Mouse (Mus musculus) frontal cortex, adult 2 months (tissue): ENCODE results near the gene Umod. TPM values are rescaled to one million over a fixed set of nuclear protein-coding genes. Genes with fewer than 3 reads are reported as not detected.

ENCODE experiments used
- DNase-seq, 2 experiments: peaks; one replicate each; pipeline ENCODE4 v3.0.0; 2022; ENCODE audit warnings: low spot score in 1 of 2; ENCODE audit errors: extremely low spot score in 1 of 2
- polyA plus RNA-seq: library from polyadenylated mRNA; depleted of rRNA; stranded (reverse); fragments of >200 nt; gene quantifications from 2 replicates; pipeline ENCODE4 v1.2.3, GENCODE M21; 2012; rRNA removed

Gene Umod
- polyA plus RNA-seq = not detected in 2 replicates

DNA sequence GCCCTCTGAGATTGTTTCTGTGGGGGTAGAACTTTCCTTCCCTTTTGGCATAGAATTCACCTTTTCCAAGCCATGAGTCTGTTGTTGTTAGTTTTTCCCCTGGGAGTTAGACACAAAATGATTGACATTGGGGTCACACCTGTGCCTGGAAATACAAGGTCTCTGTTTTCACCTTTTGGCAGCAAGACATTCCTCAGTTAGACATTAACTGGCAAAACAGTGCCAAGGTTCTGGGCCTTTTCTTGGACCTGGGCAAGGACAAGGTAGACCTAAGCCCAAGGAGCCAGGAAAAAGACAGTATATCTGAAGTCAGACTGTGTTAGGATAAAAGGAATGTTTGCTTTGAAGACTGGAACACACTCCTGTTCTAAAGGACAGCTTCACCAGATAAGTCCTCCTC is at the start of gene Umod:
Gene Umod, minus strand, starts transcription at position 27 of the 400 bp plus-strand sequence.
- DNase-seq = no peak

DNA sequence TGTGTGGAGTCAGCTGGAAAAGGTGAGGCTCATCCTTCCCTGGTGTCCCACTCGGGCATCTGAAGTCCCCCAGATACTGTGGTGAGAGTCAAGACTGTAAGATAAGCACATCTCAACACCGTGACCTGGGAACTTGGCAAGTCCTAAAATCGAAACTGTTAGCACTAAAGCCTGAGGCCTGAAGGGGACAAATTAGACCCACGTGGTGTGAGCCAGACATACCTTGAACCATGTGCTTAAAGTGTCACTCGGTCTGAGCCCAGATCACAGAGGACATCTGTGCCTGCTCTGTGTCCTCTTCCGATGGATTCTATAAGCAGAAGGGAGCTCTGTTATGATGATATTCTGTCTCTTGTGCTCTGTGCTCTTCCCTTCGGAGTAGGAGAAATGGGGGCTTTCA is 49.5 kb upstream of the Umod start:
- DNase-seq = no peak

DNA sequence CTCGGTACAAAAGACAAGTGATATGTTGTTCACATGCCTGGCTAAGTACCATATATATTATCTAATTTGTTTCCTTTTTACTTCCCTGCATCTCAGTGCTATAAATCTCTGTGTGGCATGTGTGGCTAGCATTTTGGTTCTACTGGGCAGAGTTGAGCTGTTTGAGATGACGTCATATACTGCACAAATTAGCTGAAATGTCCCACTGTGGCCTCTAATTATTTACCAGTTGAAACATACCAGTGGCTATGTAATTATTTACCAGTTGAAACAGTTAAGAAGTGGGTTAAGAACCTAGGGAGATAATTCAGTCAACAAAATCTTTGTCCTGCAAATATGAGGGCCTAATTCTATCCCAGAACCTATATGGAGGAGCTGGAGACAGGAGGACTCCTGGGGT is 48.5 kb upstream of the Umod start:
- no peak for DNase-seq

DNA sequence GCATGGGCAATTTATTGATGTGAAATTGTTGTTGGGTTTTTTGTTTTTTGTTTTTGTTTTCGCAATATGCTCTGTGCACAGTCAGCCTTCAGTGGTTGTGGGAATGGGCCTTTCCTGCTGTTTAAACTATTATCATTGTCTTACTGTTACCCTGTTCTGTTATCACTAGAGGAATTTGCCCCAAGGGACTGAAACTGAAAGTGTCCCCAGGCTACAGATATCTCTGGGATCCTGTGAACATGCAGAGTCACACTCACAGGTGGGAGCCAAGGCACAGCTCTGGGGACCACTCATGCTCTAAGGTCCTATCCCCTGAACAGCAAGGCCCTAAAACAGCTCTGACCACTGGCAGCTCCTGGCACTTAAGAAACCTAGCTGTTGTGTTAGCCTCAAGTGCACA is 48.1 kb upstream of the Umod start:
- no peak for DNase-seq

DNA sequence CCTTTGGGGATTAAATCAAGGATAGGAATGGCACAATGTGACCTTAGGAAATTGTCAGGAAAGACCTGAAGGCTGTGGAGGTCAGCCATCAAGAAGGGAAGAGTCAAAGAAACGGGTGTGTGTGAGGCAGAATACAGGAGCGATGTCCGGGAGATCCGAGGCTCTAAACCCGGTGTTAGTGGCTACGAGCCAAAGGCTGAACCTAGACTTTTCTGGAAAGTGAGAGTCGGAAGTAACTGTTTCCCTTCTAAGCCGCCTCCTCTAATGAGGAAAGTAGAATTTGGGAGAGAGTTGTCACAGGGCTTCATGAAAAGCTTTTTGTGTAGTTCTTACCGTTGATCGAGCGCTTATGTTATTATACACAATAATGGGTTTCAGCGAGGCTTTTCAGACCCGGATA is 47.4 kb upstream of the Umod start:
- no peak for DNase-seq

DNA sequence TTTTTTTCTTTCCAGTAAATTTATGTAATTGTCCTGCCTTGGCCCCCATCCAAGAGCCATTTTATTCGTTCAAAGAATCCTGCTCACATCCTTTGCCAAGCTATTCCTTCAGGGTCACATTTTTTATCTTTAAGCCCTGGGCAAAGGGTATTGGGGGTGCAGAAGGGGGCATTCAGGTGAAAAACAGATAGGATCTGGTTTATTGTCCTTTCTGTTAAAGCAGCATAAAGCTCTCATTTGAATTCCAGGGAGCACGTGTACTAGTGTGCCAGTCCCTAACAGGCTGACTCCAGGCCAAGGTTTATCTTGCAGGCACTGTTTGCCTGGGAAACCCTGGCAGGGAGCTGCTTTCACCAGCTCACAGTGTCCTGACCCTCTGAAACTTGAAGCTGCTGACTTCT is 46.8 kb upstream of the Umod start:
- DNase-seq = peak in 1 of 2 experiments; percentile 4

DNA sequence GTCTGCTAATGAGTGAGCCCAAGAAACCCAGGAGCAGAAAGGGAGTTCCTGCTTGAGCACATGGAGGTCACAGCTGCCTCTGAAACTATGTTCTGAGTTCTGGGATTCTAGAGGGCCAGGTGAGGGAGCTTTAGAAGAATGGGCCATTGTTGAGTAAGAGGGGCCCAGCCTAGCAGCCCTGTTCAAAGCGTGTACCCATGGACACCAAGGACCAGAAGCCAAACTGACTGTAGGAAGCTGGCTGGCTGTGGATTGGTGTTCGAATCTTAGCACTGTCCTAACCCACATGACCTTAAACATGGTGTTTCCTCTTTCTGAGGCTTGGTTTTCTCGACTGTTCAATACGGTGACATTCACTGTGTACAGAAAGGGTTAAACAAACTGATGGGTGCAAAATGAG is 44.3 kb upstream of the Umod start, which contains the start of gene Pdilt:
Gene Pdilt, minus strand, starts transcription at position 101 of the 400 bp plus-strand sequence.
- no peak for DNase-seq

DNA sequence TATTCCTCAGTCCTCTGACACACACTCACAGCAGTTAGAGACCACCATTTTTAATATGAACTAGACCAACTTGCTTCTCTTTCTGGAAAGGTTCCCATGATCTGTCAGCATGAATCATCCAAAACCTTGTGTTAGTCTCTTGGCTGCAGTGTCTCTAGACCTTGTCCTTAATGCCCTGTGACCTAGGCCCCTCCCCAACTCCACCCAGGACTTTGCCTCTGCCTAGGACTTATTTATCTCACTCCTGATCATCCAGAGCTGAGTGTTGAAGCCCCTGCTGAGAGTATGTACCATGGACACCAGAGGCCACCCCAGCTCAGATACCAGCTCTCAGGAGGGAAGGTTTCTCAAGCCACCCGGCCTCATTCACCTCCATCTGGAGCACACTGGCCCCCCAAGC is 43.3 kb upstream of the Umod start:
- no peak for DNase-seq

DNA sequence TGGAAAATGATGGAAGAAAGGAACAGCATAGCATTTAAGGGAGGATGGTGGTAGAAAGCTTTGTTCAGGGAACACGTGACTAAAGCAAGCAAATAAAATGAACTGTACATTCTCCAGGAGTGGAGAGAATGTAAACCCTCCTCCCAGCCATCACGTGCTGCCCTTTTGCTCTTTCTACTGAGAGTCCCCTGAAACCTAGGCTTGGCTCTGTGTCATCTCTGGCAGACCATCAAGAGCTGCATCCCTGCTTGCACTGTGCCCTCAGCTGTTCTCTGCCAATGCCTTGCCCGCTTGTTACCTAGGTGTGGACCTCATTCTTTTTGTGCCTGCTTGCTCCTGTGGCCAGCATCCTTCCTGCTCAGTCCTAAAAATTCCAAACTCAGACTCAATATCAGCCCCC is 42.7 kb upstream of the Umod start:
- DNase-seq = no peak

DNA sequence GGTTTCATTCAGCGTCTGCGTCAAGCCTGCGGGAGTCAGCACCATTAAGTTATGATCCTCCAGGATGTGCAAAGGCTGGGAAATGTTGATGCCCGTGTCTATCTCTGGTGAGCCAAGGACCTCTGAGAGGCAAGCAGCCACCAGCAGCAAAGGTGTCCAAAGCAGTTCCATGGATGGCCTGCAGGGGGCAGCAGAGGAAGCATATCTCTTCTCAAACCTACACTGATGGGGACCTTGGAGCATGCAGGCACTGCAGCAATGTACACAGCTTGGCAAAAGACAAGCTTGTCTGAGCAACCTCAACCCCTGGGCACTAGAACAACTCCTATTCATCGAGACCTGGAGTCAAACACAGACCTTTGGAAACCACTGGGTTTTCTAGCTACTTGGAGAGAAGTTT is 40.6 kb upstream of the Umod start:
- peak; percentile 47 to 92 for DNase-seq

DNA sequence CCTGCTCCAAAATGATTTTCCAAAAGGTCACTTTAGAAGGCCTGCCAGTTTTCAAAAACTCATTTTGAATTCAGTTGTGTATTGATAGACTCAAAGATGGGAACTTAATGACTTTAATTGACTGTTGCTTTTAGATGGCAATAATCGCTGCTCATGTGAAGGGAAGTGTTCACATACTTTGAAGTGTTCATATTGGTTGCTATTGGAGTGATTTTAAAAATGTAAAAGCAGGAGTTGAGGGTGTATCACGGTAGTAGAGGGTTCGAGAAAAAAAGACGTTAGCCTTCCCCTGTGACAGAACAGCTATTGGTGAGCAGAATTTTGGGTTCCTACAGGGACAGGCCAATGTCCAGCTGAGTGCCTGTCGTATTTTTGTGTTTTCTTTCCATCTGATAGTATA is 40.1 kb upstream of the Umod start, which contains the start of gene Acsm5:
Gene Acsm5, plus strand, starts transcription at position 301 of the 400 bp plus-strand sequence.
- DNase-seq = no peak

DNA sequence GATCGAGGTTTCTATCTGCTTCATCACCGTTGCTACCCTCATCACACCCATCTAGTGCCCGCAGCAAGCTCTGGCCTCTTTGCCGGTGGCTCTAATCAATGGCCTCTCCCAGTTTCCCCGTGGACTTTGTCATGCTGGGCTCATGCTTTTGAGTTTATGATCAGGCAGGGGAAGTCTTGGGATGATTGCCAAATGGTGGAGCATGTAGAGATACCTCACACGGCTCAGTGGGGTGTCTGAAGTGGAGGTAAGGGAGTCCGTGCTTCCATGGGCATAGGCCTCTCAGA is 37.1 kb upstream of the Umod start:
- no peak for DNase-seq

DNA sequence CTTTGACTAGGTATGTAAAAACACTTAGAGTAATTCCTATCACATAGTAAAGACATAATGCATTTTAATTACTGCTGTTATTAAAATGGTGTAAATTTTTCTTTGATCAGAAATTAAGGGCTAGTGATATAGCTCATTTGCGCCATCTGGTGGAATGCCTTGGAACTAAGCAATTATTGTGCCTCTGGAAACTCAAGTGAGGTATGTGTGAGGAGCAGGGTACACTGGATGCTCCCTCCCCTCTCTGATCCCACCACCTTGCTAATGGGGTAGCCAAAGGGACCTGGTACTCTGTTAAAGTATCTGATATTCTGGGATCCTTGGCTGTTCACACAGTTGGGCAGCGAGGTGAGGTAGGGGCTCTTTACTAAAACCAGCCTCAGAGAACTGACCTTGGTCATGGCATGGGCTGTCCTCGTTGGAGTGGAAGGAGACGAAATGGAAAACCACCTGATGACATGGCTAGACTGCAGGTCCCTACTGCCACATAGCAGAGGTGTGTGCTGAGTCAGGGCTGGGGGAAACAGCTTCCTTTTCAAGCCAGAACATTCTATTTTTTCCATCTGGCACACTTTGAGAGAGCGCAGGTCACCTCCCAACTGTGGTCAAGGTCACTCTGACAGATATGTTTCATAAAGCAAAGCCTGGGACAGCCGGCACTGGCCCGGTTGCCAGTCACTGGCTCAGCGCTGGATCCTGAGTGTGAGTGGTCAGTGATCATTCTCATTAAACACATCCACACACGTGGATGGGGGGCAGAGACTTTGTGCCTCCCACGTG is 36.6 kb upstream of the Umod start:
- DNase-seq = peak in 1 of 2 experiments; percentile 82

DNA sequence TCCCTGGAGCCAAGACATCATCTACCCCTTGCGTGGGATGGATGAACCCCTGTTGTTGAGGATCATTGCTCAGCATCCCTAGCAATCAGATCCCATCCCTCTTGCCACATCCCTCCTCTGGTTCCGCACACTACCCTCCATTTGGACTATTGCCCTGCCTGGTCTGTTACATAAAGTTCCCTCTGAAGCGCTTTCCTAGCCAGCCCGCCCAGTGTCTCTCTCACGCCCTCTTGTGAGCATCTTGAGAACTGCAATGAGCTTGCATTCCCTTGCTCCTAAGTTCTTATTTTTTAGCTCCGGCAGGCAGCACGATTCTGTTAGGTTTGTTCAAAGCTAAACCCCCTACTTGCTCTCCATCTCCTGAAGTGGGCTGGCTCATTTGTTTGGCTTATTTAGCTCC is 34.0 kb upstream of the Umod start:
- DNase-seq = peak in 1 of 2 experiments; percentile 80

DNA sequence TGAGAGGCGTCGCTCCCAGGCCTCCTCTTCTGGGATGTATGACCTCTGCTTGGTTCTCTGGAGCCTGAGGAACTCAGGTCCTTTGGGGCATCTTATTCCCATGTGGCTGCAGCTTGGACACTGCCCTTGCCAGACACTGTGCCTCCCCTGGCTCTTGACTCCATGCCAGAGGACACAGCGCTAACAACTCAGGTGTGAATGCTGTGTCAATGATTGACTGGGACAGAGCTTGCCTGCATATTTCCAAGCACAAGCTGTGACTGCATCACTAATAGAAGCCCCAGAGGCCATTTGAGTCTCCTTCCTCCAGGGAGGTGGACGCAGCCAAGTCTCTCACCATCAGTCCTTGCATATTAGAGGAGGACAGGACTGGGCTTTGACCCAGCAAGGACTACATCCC is 32.1 kb upstream of the Umod start:
- no peak for DNase-seq

DNA sequence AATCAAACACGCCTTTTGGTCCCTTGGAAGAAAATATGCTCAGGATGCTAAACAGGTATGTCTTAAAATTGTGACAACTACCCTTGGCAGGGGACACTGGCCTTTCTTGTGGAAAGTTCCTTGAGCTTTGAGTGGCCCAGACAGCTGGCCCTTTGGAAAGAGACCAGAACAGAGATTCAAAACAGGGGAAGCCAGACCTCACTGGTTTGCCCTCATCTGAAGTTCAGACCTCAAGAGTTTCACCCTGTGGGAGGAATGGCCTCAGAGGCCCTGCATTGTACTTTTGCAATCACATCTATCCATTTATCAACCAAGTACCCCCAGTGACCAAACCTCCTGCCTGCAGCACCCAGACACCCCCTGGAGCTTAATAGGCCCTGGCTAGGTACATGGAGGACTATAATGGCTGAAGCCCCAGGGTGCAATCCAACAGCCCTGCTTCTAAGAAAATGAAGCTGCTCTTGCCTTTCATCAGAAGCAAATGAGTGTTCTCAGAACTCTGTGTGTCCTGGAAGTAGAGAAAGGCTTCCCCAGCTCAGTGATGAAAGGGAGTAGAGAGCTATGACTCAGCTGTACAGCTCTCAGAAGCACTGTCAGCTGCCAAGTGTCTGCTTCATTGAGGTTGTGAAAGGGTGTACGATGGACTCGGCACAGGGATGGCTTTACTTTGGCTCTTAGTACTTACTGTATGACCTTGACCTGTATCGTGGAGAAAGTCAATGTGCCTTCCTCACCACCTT is 11.1 kb upstream of the Umod start:
- DNase-seq = peak in 1 of 2 experiments; percentile 25

DNA sequence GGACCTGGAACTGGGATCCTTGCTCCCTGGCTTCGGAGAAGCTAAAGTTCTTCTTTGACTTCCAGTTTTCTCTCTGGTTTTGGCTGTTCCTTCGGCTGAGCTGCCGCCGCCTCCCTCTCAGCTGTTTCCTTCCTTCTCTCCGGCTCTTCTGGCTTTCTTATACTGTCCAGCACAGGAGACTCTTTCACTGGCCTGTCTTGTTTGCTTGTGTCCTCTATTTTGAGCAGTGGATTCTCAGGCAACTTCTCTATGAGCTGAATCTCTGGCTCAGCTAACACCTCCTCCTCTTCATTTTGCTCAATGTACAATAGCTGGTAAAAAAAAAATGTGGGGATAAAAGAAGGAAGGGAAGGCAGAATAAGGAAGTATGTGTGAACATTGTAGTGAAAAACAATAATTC is 7.6 kb upstream of the Umod start:
- DNase-seq = peak; percentile 3 to 24

DNA sequence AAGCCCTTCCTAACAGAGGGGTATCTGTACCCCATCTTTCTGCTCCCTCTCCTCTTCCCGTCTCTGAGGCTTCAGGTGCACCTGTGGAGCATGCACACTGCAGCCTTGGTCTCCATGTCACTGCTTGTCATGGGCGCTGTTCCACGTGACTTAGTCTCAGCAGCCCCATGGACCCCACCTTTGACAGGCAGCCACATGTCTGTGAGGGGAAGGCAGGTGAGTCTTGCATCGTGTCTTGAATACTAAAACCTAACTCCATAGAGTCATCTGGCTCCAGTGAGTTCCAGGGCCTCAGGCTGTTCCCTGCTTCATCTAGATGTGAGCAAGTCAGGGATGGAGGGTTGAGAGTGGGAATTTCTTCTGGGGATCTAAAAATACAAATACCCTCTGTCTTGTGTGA is 5.1 kb upstream of the Umod start:
- no peak for DNase-seq

DNA sequence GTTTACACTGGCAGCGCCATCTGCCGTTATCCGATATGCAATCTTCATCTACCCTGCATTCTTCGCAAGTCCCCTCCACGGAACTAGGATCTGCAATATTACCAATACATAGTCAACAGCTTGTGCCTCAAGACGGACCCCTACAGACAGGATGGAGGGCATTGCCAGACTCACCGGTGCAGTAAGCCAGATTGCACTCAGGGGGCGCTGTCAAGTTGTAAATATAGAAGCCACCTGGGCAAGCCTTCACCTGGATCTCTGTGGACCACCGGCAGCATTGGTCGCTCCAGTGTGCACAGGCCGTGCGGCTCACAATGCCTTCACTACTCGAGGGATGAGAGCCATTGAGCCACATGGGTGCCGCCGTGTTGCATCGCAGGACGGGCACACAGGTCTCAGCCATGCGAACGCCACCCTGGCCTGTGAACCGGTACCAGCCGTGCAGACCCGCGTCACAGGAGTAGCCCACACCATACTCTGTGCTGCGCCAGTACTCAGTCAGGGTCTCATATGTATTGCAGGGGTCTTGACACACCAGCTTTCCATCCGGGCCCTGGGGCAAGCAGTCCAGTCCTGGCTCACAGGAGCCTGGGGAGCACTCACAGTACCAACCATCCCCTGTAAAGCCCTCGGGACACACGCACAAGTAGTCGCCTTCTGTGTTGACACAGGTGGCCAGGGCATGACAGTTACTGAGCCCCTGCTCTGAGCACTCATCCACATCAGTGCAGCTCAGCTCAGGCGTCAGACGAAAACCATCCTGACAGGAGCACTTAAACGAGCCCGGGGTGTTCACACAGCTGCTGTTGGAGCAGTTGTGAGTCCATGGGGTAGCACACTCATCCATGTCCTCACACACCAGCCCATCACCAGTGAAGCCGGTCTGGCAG is 2.3 kb downstream of the Umod start:
- DNase-seq = no peak

DNA sequence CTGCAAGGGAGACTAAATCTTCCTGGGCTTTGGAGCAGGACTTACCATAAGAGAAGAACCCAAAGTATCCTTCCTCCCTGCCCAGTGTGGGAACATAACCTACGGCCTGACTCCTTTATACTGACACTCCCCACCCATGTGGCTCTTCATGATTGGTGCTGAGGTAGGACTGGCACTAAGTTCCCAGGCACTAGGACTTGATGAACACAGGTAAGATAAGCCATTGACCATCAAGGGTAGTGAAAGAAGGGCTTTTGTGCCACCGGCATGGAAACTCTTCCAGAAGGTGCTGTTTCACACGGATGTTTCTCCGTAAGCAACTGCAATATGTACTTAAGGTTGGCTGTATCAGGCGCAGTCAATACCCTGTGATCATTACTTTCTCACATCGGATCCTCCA is 19.9 kb downstream of the Umod start, which contains the start of gene Gp2:
Gene Gp2, minus strand, starts transcription at position 101 of the 400 bp plus-strand sequence.
- DNase-seq = no peak

DNA sequence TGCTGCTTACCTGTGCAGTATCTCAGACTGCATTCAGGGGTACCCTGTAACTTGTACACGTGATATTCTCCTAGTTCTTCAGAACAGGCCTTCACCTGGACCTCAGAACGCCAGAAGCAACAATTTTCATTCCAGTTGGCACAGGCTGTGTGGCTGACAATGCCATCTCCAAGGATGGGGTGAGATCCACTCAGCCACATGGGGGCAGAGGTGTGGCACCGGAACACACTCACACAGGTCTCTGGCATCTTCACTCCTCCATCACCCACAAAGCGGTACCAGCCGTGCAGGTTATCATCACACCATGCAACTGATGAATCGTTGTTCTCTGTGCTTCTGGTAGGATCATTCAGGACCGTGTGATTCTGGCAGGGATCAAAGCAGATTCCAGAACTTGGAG is 24.9 kb downstream of the Umod start:
- DNase-seq = no peak
